Mouse (Mus musculus) olfactory bulb, adult 2 months (tissue): ENCODE measurements at regions not wholly inside any gene's neighbourhood (a gene's known extent, or its start where the extent isn't known, plus 50 kb on each side); places are given as distances from the start of the nearest gene placed in this dataset.

Source experiments
- H3K27ac ChIP-seq: fragments of 200-500 bp; 2 replicates; pipeline ENCODE4 v1.5.1; 2012; ENCODE audit warnings: low read depth, low read length; ENCODE audit not compliant: insufficient read depth
- H3K4me1 ChIP-seq: fragments of 200-500 bp; 2 replicates; pipeline ENCODE4 v1.6.1; 2012; ENCODE audit warnings: low read length; ENCODE audit not compliant: control insufficient read depth, insufficient read depth
- H3K4me3 ChIP-seq: fragments of 200-500 bp; 2 replicates; pipeline ENCODE4 v1.5.1; 2012; ENCODE audit warnings: mild to moderate bottlenecking, low read depth, low read length, moderate library complexity; ENCODE audit not compliant: insufficient read depth
- CTCF ChIP-seq: fragments of 200-500 bp; IDR thresholded peaks from 2 replicates; pipeline ENCODE4 v1.5.1; 2012; ENCODE audit warnings: low read depth, mild to moderate bottlenecking, low read length, moderate library complexity; ENCODE audit not compliant: insufficient read depth
- POLR2A ChIP-seq: fragments of 200-500 bp; IDR thresholded peaks from 2 replicates; pipeline ENCODE4 v1.6.1; 2012; ENCODE audit warnings: mild to moderate bottlenecking, low read depth, low read length, moderate library complexity; ENCODE audit not compliant: insufficient read depth
- WGBS: fragments of 180-500 bp; shearing (Covaris S2); methylation state at CpG from one replicate; pipeline ENCODE4 v1.1.7; 2018; 5-methylcytosine and 5-hydroxymethylcytosine counted together

DNA sequence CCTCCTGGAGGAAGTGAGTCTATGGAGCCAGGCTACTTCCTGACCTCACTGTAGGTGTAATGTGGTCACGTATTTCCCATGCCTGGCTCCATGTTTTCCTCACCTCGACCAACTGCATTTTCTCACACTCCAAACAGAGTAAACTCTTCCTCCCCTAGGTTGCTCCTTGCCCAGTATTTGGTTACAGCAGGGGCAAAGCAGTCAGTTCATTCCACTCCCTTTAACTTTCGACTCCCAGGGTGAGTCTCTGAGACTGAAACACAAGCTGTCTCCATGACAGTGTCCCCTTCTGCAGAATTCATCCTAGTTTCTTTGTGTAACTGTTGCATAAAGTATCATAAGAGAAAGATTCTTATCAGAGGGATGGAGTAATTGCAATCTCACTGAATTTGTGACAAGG, 243.8 kb downstream of the Fat4 start:
- TF ChIP-seq POLR2A, result no peak
- TF ChIP-seq CTCF, result no peak
- H3K4me3 ChIP-seq, result no peak overlapping the region
- no peak overlapping the region for H3K27ac ChIP-seq
- 88% methylated on average over 3 of the region's 3 CpGs for WGBS
- no peaks in the 10 kb centered on the region for H3K4me1 ChIP-seq

- H3K27ac ChIP-seq, result no peak overlapping the region
- H3K4me3 ChIP-seq, result no peak overlapping the region
- H3K4me1 ChIP-seq, result no peaks in the 10 kb centered on the region
- TF ChIP-seq CTCF, result no peak
- no peak for TF ChIP-seq POLR2A
- WGBS, result 95% methylated on average over 6 of the region's 6 CpGs
Observed at GRCm38 (mm10) chr3:39165006-39165667, 278.4 kb downstream of the Fat4 start.

DNA sequence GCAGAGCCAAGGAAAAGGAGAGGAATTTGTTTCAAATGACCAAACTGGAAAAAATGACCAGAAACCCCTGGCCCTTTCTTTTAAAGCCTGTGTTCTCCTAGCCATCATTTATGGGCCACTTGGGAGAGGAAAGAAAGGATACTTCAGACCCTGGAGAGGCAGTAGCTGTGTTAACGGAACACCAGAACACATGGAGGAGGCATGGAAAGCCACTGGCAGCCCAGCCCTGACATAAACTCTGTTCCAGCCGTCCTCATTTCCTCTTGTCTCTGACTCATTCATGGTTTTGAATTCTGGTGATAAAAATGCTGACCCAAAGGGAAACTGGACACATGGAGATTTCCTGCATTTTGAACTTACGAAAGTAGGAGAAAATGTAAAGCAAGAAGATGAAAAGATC, 295.9 kb downstream of the Fat4 start:
- Histone ChIP-seq H3K4me3 (no peak overlapping the region), H3K27ac (no peak overlapping the region), H3K4me1 (no peaks in the 10 kb centered on the region)
- WGBS, result 82% methylated on average over 3 of the region's 3 CpGs
- TF ChIP-seq POLR2A, result no peak
- TF ChIP-seq CTCF, result no peak

- Histone ChIP-seq H3K4me1 (no peaks in the 10 kb centered on the region), H3K4me3 (no peak overlapping the region), H3K27ac (no peak overlapping the region)
- WGBS, result 88% methylated on average over 6 of the region's 6 CpGs
- TF ChIP-seq CTCF (no peak), POLR2A (no peak)
Observed at GRCm38 (mm10) chr3:39195102-39195501, 308.4 kb downstream of the Fat4 start.

- 58% methylated on average over 7 of the region's 7 CpGs for WGBS
- Histone ChIP-seq H3K4me3 (no peak overlapping the region), H3K4me1 (no peaks in the 10 kb centered on the region), H3K27ac (no peak overlapping the region)
- TF ChIP-seq CTCF (no peak), POLR2A (no peak)
Observed at GRCm38 (mm10) chr3:39202662-39203061, 315.9 kb downstream of the Fat4 start.

- H3K27ac ChIP-seq, result no peak overlapping the region
- no peak overlapping the region for H3K4me3 ChIP-seq
- H3K4me1 ChIP-seq, result no peaks in the 10 kb centered on the region
- TF ChIP-seq POLR2A, result no peak
- TF ChIP-seq CTCF, result no peak
- 48% methylated on average over 1 of the region's 1 CpGs for WGBS
Observed at GRCm38 (mm10) chr3:39208651-39209050, 321.9 kb downstream of the Fat4 start.

GRCm38 (mm10) chr3:39209382-39210165, 322.8 kb downstream of the Fat4 start:
- no peak for TF ChIP-seq POLR2A
- TF ChIP-seq CTCF, result no peak
- WGBS, result 73% methylated on average over 8 of the region's 8 CpGs
- H3K27ac ChIP-seq, result no peak overlapping the region
- H3K4me1 ChIP-seq, result no peaks in the 10 kb centered on the region
- H3K4me3 ChIP-seq, result no peak overlapping the region

GRCm38 (mm10) chr3:39211670-39212069, 324.9 kb downstream of the Fat4 start:
- H3K4me1 ChIP-seq, result no peaks in the 10 kb centered on the region
- H3K27ac ChIP-seq, result no peak overlapping the region
- 74% methylated on average over 5 of the region's 5 CpGs for WGBS
- TF ChIP-seq CTCF, result no peak
- TF ChIP-seq POLR2A, result no peak
- H3K4me3 ChIP-seq, result no peak overlapping the region

- WGBS, result 43% methylated on average over 10 of the region's 10 CpGs
- H3K4me3 ChIP-seq, result no peak overlapping the region
- H3K27ac ChIP-seq, result no peak overlapping the region
- TF ChIP-seq POLR2A, result no peak
- TF ChIP-seq CTCF, result no peak
- H3K4me1 ChIP-seq, result no peaks in the 10 kb centered on the region
Observed at GRCm38 (mm10) chr3:39220011-39220706, 333.4 kb downstream of the Fat4 start.
